Mouse (Mus musculus) MEL (cell line): ENCODE results near the gene Mllt11. TPM values are rescaled to one million over a fixed set of nuclear protein-coding genes. Genes with fewer than 3 reads are reported as not detected.
A peak's percentile ranks its signal among the peaks of the same experiment; 100 is the strongest.

Experiments used
- DNase-seq: peaks from one replicate; pipeline ENCODE4 v3.0.0; 2011; ENCODE audit warnings: low read depth, low spot score
- H3K27ac ChIP-seq: 2 replicates; pipeline ENCODE4 v1.5.1; 2012; ENCODE audit warnings: low read depth, mild to moderate bottlenecking, control low read depth, low read length, moderate library complexity; ENCODE audit not compliant: control insufficient read depth
- H3K27me3 ChIP-seq, 2 experiments: fragments of 150-350 bp in 1 of 2; sonication (generic) in 1 of 2; 2 replicates each; pipeline ENCODE4 v1.6.1; 2012; ENCODE audit warnings: low read length in 2 of 2, mild to moderate bottlenecking in 2 of 2, improper control_type of control experiment in 1 of 2, moderate library complexity in 1 of 2; ENCODE audit not compliant: insufficient read depth in 2 of 2, control insufficient read depth in 1 of 2
- H3K36me3 ChIP-seq, 2 experiments: 2 replicates each; pipeline ENCODE4 v1.6.1; 2012 to 2014; ENCODE audit warnings: low read length in 2 of 2, improper control_type of control experiment in 1 of 2, inconsistent platforms in 1 of 2, mild to moderate bottlenecking in 1 of 2; ENCODE audit not compliant: insufficient read depth in 2 of 2, control insufficient read depth in 1 of 2
- H3K4me1 ChIP-seq, 2 experiments: fragments of 150-350 bp in 1 of 2; sonication (generic) in 1 of 2; 2 replicates each; pipeline ENCODE4 v1.6.1; 2012; ENCODE audit warnings: low read length in 2 of 2, improper control_type of control experiment in 1 of 2, mild to moderate bottlenecking in 1 of 2; ENCODE audit not compliant: insufficient read depth in 2 of 2, control insufficient read depth in 1 of 2
- H3K4me3 ChIP-seq, 2 experiments: fragments of 150-350 bp in 1 of 2; sonication (generic) in 1 of 2; 2 replicates each; pipeline ENCODE4 v1.5.1; 2012; ENCODE audit warnings: low read depth in 2 of 2, low read length in 2 of 2, mild to moderate bottlenecking in 2 of 2, moderate library complexity in 2 of 2, control low read depth in 1 of 2, improper control_type of control experiment in 1 of 2; ENCODE audit not compliant: control insufficient read depth in 1 of 2, insufficient read depth in 1 of 2
- H3K79me2 ChIP-seq: 2 replicates; pipeline ENCODE4 v1.6.1; 2012; ENCODE audit warnings: mild to moderate bottlenecking, low read length, moderate library complexity; ENCODE audit not compliant: control insufficient read depth, poor library complexity, insufficient read depth
- H3K9ac ChIP-seq: 2 replicates; pipeline ENCODE4 v1.6.1; 2012; ENCODE audit warnings: low read depth, mild to moderate bottlenecking, control low read depth, low read length, moderate library complexity; ENCODE audit not compliant: control insufficient read depth, poor library complexity, severe bottlenecking
- H3K9me3 ChIP-seq: fragments of 150-350 bp; sonication (generic); replicated peaks from 2 replicates; pipeline ENCODE4 v1.6.1; 2012; ENCODE audit warnings: mild to moderate bottlenecking, low read length, improper control_type of control experiment, moderate library complexity; ENCODE audit not compliant: insufficient read depth
- CTCF ChIP-seq, 3 experiments: IDR thresholded peaks in 2 of 3; conservative IDR thresholded peaks in 1 of 3; 2 replicates each; pipeline ENCODE4 v1.5.1; 2011 to 2012; ENCODE audit warnings: low read length in 3 of 3, low read depth in 2 of 3, mild to moderate bottlenecking in 2 of 3, improper control_type of control experiment in 1 of 3, inconsistent platforms in 1 of 3, mixed read lengths in 1 of 3, moderate library complexity in 1 of 3; ENCODE audit not compliant: control insufficient read depth in 1 of 3, insufficient read depth in 1 of 3, poor library complexity in 1 of 3, severe bottlenecking in 1 of 3
- EP300 ChIP-seq, 2 experiments: IDR thresholded peaks; 2 replicates each; pipeline ENCODE4 v1.6.1; 2011; ENCODE audit warnings: improper control_type of control experiment in 2 of 2, low read length in 2 of 2, low read depth in 1 of 2, mild to moderate bottlenecking in 1 of 2
- MAZ ChIP-seq: IDR thresholded peaks from 2 replicates; pipeline ENCODE4 v1.6.1; 2012; ENCODE audit warnings: low read depth, mild to moderate bottlenecking, inconsistent platforms, low read length, improper control_type of control experiment
- MYB ChIP-seq: IDR thresholded peaks from 2 replicates; pipeline ENCODE4 v1.6.1; 2011; ENCODE audit warnings: mild to moderate bottlenecking, low read depth, low read length, improper control_type of control experiment
- POLR2AphosphoS2 ChIP-seq: IDR thresholded peaks from 2 replicates; pipeline ENCODE4 v1.6.1; 2011; ENCODE audit warnings: low read length, improper control_type of control experiment
- POLR2AphosphoS5 ChIP-seq: IDR thresholded peaks from 2 replicates; pipeline ENCODE4 v1.6.1; 2012; ENCODE audit warnings: low read depth, borderline replicate concordance, mild to moderate bottlenecking, inconsistent platforms, low read length, moderate library complexity, mixed read lengths
- UBTF ChIP-seq: IDR thresholded peaks from 2 replicates; pipeline ENCODE4 v1.6.1; 2012; ENCODE audit warnings: low read depth, mild to moderate bottlenecking, inconsistent platforms, low read length, improper control_type of control experiment, moderate library complexity, borderline replicate concordance; ENCODE audit not compliant: insufficient read depth
- polyA plus RNA-seq, 2 experiments: library from polyadenylated mRNA; stranded (reverse) in 1 of 2; unstranded in 1 of 2; fragments of >175 nt in 1 of 2; fragments of >200 nt in 1 of 2; gene quantifications; 2 replicates each; pipeline versions ENCODE4 v1.2.1 to v1.2.4; 2012; ENCODE audit warnings: low replicate concordance in 2 of 2, low read depth in 1 of 2; ENCODE audit not compliant: insufficient read length in 2 of 2, insufficient read depth in 1 of 2, missing spikeins in 1 of 2
- total RNA-seq: library from RNA; depleted of rRNA; stranded (reverse); fragments of 300-350 nt; gene quantifications from 2 replicates; pipeline ENCODE4 v1.2.3, GENCODE M21; 2012

Mllt11 gene
- total and polyA plus RNA-seq, 3 experiments, result 7.3 to 24.6 TPM; not detected in 1

- Histone ChIP-seq H3K4me1 (peaks cover 8 to 14% of the 10 kb centered on the region in 2 experiments), H3K27me3 (no peaks in the 10 kb centered on the region), H3K9ac (peak overlapping the region; percentile 82), H3K79me2 (peaks cover 23% of the 10 kb centered on the region), H3K9me3 (no peaks in the 10 kb centered on the region), H3K36me3 (peaks cover 3 to 25% of the 10 kb centered on the region in 2 experiments; a peak in 3 of 4 replicates), H3K27ac (peak overlapping the region; percentile 90), H3K4me3 (peak overlapping the region; percentile 36 to 74)
- TF ChIP-seq UBTF, result no peak
- peak in 1 of 3 experiments; percentile 51; a peak in 2 of 6 replicates for TF ChIP-seq CTCF (IDR thresholded peaks at IDR 0.05 in 2 of 3, conservative IDR thresholded peaks at IDR 0.05 in 1 of 3; ENCODE audit: control insufficient read depth in 1 of 3, insufficient read depth in 1 of 3, low read depth in 2 of 3, low read length in 3 of 3, poor library complexity in 1 of 3, severe bottlenecking in 1 of 3)
- DNase-seq, result peak; percentile 99
Observed at GRCm38 (mm10) chr3:95218466-95219137, 13.4 kb downstream of the Mllt11 start.

- TF ChIP-seq POLR2AphosphoS5 (peak; percentile 98), CTCF (IDR thresholded peaks at IDR 0.05 in 2 of 3, conservative IDR thresholded peaks at IDR 0.05 in 1 of 3; ENCODE audit: control insufficient read depth in 1 of 3, insufficient read depth in 1 of 3, low read depth in 2 of 3, low read length in 3 of 3, poor library complexity in 1 of 3, severe bottlenecking in 1 of 3) (peak in 1 of 3 experiments; percentile 95; a peak in 1 of 6 replicates), EP300 (IDR thresholded peaks at IDR 0.05; ENCODE audit: low read depth in 1 of 2, low read length in 2 of 2) (no peak)
- peaks cover 2 to 25% of the 10 kb centered on the region in 2 experiments; a peak in 3 of 4 replicates for H3K36me3 ChIP-seq
Observed at GRCm38 (mm10) chr3:95217255-95218134, 14.5 kb downstream of the Mllt11 start, which contains the start of gene Gabpb2. TSS of gene Gabpb2 (minus strand) at chr3:95217916.

GRCm38 (mm10) chr3:95216655-95217254 is 15.2 kb downstream of the Mllt11 start:
- no peaks in the 10 kb centered on the region for H3K27me3 ChIP-seq
- peak overlapping the region; percentile 41 to 74 for H3K4me3 ChIP-seq
- H3K9ac ChIP-seq, result peak overlapping the region; percentile 82
- DNase-seq, result peak; percentile 55
- H3K9me3 ChIP-seq, result no peaks in the 10 kb centered on the region
- peak overlapping the region; percentile 65 for H3K27ac ChIP-seq
- TF ChIP-seq POLR2AphosphoS2 (no peak), MYB (no peak), EP300 (IDR thresholded peaks at IDR 0.05; ENCODE audit: low read depth in 1 of 2, low read length in 2 of 2) (no peak), MAZ (no peak)
- H3K36me3 ChIP-seq, result peaks cover 6 to 25% of the 10 kb centered on the region in 2 experiments
- peaks cover 25% of the 10 kb centered on the region for H3K79me2 ChIP-seq
- H3K4me1 ChIP-seq, result peaks cover 8 to 14% of the 10 kb centered on the region in 2 experiments

More at GRCm38 (mm10) chr3:95217255-95218134, 14.5 kb downstream of the Mllt11 start, which contains the start of gene Gabpb2:
- peaks cover 8 to 14% of the 10 kb centered on the region in 2 experiments for H3K4me1 ChIP-seq
- H3K27me3 ChIP-seq, result no peaks in the 10 kb centered on the region
- H3K9me3 ChIP-seq, result no peaks in the 10 kb centered on the region
- peaks cover 23% of the 10 kb centered on the region for H3K79me2 ChIP-seq
- H3K4me3 ChIP-seq, result peak within 1 kb of the TSS; percentile 41 to 74
- H3K27ac ChIP-seq, result peak within 1 kb of the TSS; percentile 90
- peak; percentile 100 for DNase-seq
- peak within 1 kb of the TSS; percentile 82 for H3K9ac ChIP-seq
